17 mouse cellular contexts compared by ENCODE assay signal in genomic region chr13:41753114-41753513, GRCm38 (mm10).
"Had no signal": no experiment of that assay in that cellular context is flagged by ENCODE, and none has a peak within 500 bp of the region (broad histone marks: within the 10 kb centered on the region; RNA-seq: fewer than 3 reads in every experiment).

No protein-coding gene starts in this region.

- H3K36me3 ChIP-seq: liver, embryonic 13.5 days; midbrain, embryonic 12.5 days; neural tube, embryonic 13.5 days; stomach, embryonic 15.5 days had no signal

- H3K4me1 ChIP-seq: liver, embryonic 13.5 days; neural tube, embryonic 13.5 days; stomach, embryonic 15.5 days had no signal

- H3K9me3 ChIP-seq: liver, embryonic 13.5 days; midbrain, embryonic 12.5 days; neural tube, embryonic 13.5 days; stomach, embryonic 15.5 days had no signal

- H3K9ac ChIP-seq: liver, embryonic 13.5 days; midbrain, embryonic 12.5 days; neural tube, embryonic 13.5 days; stomach, embryonic 15.5 days had no signal

- H3K4me3 ChIP-seq: left cerebral cortex, adult 2 months; liver, embryonic 13.5 days; midbrain, embryonic 12.5 days; myocyte; neural tube, embryonic 13.5 days; stomach, embryonic 15.5 days had no signal

- H3K4me2 ChIP-seq: liver, embryonic 13.5 days; midbrain, embryonic 12.5 days; neural tube, embryonic 13.5 days; stomach, embryonic 15.5 days had no signal

- H3K27me3 ChIP-seq: liver, embryonic 13.5 days; midbrain, embryonic 12.5 days; neural tube, embryonic 13.5 days; stomach, embryonic 15.5 days had no signal

- H3K27ac ChIP-seq: left cerebral cortex, adult 2 months; liver, embryonic 13.5 days; midbrain, embryonic 12.5 days; neural tube, embryonic 13.5 days; stomach, embryonic 15.5 days had no signal

- DNase-seq: kidney, adult 2 months; kidney, postnatal 25 days; layer of hippocampus, postnatal 36 days; liver, embryonic 13.5 days; lung, adult 2 months; lung, postnatal 14 days; lung, postnatal 4 days; retina, postnatal 1 day; right cerebral cortex, postnatal 25 days; spleen, adult 18-20 months; thymus, postnatal 25 days had no signal

- ATAC-seq: midbrain, embryonic 16.5 days had no signal
